In genomic region chr13:8959058-8959457, GRCm38 (mm10) we compare ENCODE assay signal across 35 mouse cellular contexts. TPM values are rescaled to one million over a fixed set of nuclear protein-coding genes. Genes with fewer than 3 reads are reported as not detected.
"Had no signal": no experiment of that assay in that cellular context is flagged by ENCODE, and none has a peak within 500 bp of the region (broad histone marks: within the 10 kb centered on the region; RNA-seq: fewer than 3 reads in every experiment).

No protein-coding gene starts in this region.

RNA-seq across cellular contexts. Expression of gene Idi2, which starts 6.4 kb away (rescaled TPM):
- total RNA-seq: gastrocnemius, adult 18-20 months; gastrocnemius, adult 8-10 months; gastrocnemius, postnatal 14 days; gastrocnemius, postnatal 36 days; heart, adult 2 months; heart, postnatal 14 days; heart, postnatal 36 days; hematopoietic stem cell, adult 5-6 weeks; hindbrain, postnatal 0 days; layer of hippocampus, adult 18-20 months; layer of hippocampus, adult 8-10 months; layer of hippocampus, postnatal 14 days; layer of hippocampus, postnatal 36 days; left cerebral cortex, adult 18-20 months; left cerebral cortex, adult 8-10 months; left cerebral cortex, postnatal 4 days had no signal
- polyA plus RNA-seq: gonadal fat pad, adult 2 months; heart, adult 2 months; heart, embryonic 13.5 days; heart, embryonic 15.5 days; heart, postnatal 0 days; hindbrain, embryonic 11.5 days; hindbrain, embryonic 13.5 days; hindbrain, embryonic 15.5 days; hindbrain, postnatal 0 days; intestine, embryonic 14.5 days; intestine, embryonic 16.5 days; kidney, adult 2 months; kidney, embryonic 15.5 days; kidney, postnatal 0 days; large intestine, adult 2 months; limb, embryonic 13.5 days had no signal

RNA-seq across cellular contexts. Expression of gene Gm9745, which starts 11.0 kb away (rescaled TPM):
- total RNA-seq: gastrocnemius, adult 18-20 months; gastrocnemius, adult 8-10 months; gastrocnemius, postnatal 14 days; gastrocnemius, postnatal 36 days; heart, adult 2 months; heart, postnatal 14 days; heart, postnatal 36 days; hematopoietic stem cell, adult 5-6 weeks; hindbrain, postnatal 0 days; layer of hippocampus, adult 18-20 months; layer of hippocampus, adult 8-10 months; layer of hippocampus, postnatal 14 days; layer of hippocampus, postnatal 36 days; left cerebral cortex, adult 18-20 months; left cerebral cortex, postnatal 10 days; left cerebral cortex, postnatal 25 days; left cerebral cortex, postnatal 4 days had no signal
- polyA plus RNA-seq: gonadal fat pad, adult 2 months; heart, adult 2 months; heart, embryonic 11.5 days; heart, embryonic 13.5 days; heart, embryonic 15.5 days; heart, postnatal 0 days; hindbrain, embryonic 11.5 days; hindbrain, embryonic 13.5 days; hindbrain, embryonic 15.5 days; hindbrain, postnatal 0 days; intestine, embryonic 14.5 days; intestine, embryonic 16.5 days; kidney, adult 2 months; kidney, embryonic 15.5 days; kidney, postnatal 0 days; large intestine, adult 2 months; limb, embryonic 11.5 days; limb, embryonic 13.5 days; limb, embryonic 15.5 days had no signal
